Mouse (Mus musculus): ENCODE results near the gene Dcx.

Gene Dcx

DNA sequence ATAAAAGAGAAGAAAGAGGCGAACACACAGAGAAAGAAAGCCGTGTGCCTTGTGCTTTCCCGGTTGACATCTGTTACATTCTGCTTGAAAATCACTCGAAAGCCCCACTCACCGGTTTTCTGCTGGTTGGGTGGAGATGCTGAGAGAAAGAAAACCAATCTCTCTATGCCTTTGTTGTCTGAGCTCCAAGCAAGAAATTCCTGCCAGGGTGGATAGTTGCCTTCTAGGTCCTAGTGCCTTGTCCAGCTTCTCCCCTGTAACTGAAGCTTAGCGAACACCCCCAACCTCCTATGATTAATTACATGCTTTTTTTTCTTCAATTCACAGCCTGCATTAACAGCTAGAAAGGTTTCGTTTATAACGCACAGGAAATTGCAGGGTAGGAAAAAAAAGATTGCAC, at the start of gene Dcx:
Gene Dcx, minus strand, starts transcription at position 354 of the 400 bp plus-strand sequence.
- no peak for DNase-seq (ENCODE audit: low read depth, low spot score)
- no peaks in the 10 kb centered on the region for H3K27me3 ChIP-seq (ENCODE audit: control insufficient read depth, insufficient read depth, low read length, poor library complexity, severe bottlenecking)
- no peaks in the 10 kb centered on the region for H3K36me3 ChIP-seq (ENCODE audit: control insufficient read depth, insufficient read depth, low read length, poor library complexity, severe bottlenecking)

DNA sequence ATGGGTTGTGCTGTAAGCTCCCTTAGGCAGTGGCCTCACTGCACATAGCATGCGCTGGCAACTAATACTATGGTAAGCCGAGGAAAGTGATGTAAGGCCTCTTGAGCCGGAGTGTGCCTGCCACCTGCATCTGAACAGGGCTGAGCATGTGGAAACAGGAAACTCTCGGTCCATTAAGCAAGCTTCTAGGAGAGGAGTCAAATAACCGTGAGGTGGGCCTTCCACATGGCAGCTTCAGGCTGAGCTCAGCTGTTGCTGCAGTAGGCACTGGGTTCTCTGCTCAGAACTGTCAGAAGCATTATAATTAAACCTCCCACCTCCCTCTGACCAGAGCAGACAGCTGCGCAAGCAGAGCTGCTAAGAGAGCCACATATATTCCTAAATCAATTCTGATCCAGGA, 33.1 kb upstream of the Dcx start:
- Histone ChIP-seq H3K27me3 (ENCODE audit: control insufficient read depth, insufficient read depth, low read length, poor library complexity, severe bottlenecking) (no peaks in the 10 kb centered on the region), H3K36me3 (ENCODE audit: control insufficient read depth, insufficient read depth, low read length, poor library complexity, severe bottlenecking) (no peaks in the 10 kb centered on the region)
- DNase-seq (ENCODE audit: low read depth, low spot score): no peak

DNA sequence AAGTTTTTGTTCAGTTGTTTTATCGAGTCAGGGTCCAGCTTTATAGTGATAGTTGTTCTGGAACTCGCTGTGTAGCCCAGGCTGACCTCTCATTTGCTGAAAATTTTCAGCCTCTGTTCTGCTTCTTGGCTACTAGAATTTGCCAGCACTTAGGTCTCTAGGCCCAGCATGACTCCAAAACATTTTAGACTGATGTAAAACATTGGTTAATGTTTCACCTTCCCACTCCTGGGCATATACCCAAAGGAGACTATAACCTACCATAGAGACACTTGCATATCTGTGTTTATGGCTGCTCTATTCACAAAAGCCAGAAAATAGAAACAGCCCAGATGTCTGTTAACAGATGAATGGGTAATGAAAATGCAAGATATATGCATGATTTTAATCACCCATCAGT, 560 bp upstream of the Dcx start:
- Histone ChIP-seq H3K27me3 (ENCODE audit: control insufficient read depth, insufficient read depth, low read length, poor library complexity, severe bottlenecking) (no peaks in the 10 kb centered on the region), H3K36me3 (ENCODE audit: control insufficient read depth, insufficient read depth, low read length, poor library complexity, severe bottlenecking) (no peaks in the 10 kb centered on the region)
- no peak for DNase-seq (ENCODE audit: low read depth, low spot score)

DNA sequence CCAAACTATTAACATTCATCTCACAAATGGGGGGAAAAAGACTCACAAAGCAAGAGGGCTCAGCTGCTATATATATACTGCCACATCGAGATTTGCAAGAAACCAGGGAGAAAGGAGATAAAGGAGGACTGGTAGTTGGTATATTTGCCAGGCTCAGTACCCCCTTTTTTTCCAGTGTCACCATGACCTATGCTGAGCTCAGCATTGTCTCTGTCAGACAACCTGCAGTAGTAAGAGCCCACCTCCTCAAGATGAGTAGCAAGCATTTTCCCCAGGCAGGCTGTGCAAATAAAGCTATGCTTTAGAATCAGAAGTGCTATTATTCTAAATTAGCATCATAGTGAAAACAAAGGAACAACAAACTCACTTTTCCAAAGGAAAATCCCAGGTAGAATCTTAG, 581 bp downstream of the Dcx start:
- Histone ChIP-seq H3K36me3 (ENCODE audit: control insufficient read depth, insufficient read depth, low read length, poor library complexity, severe bottlenecking) (no peaks in the 10 kb centered on the region), H3K27me3 (ENCODE audit: control insufficient read depth, insufficient read depth, low read length, poor library complexity, severe bottlenecking) (no peaks in the 10 kb centered on the region)
- DNase-seq (ENCODE audit: low read depth, low spot score): no peak

DNA sequence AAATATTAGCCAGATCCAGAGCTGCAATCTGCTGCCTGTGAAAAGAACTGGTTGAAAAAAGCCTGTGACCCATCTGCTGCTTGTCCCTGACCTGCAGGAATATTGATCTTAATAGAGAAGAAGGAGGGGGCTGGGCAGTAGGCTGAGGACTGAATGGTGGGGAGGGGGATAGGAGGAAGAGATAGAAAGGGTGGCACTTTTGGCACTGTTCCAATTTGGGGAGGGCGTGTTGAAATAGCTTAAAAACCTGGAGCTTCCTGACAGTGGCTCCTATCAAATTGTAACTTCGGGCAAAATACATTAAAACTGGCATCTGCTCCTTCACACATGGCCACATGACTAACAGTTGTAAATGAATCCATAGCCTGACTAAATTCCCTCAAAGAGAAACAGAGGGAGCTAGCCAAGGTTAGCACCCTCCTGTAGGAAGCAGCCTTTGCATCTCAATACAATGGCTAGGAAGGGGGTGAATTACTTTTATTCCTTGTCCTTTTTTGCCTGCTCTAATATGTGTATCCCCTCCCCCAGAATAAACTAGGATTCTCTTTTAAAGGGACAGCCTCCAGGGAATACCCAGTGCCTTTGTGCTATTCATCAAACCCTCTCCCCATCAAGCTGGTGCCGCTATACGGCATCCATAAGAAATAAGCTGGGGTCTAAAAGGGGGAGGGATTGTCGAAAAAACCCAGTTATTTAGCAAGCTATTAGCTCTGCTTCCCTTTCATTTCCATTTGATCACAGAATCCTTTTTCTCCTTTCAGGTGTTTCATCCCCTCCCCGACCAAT, 1.5 kb downstream of the Dcx start:
- Histone ChIP-seq H3K36me3 (ENCODE audit: control insufficient read depth, insufficient read depth, low read length, poor library complexity, severe bottlenecking) (no peaks in the 10 kb centered on the region), H3K27me3 (ENCODE audit: control insufficient read depth, insufficient read depth, low read length, poor library complexity, severe bottlenecking) (no peaks in the 10 kb centered on the region)
- no peak for DNase-seq (ENCODE audit: low read depth, low spot score)

DNA sequence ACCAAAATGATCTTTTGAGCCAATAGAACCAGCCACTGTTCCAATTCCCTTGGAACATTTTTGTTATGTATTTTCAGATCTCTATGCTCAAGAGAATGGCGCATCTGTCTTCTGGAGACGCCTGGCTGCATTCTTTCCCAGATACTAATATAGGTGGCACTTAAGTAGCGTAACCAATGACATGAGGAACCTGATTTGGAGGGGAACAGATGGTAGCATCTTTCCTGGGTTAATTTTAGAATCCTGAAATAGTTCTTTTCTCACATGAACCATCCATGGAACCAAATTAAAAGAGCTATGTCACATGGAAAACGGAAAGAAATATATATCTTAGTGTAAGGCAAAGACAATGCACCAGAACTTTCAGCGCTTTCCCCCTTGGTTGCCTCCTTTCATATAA, 11.0 kb downstream of the Dcx start:
- Histone ChIP-seq H3K36me3 (ENCODE audit: control insufficient read depth, insufficient read depth, low read length, poor library complexity, severe bottlenecking) (no peaks in the 10 kb centered on the region), H3K27me3 (ENCODE audit: control insufficient read depth, insufficient read depth, low read length, poor library complexity, severe bottlenecking) (no peaks in the 10 kb centered on the region)
- no peak for DNase-seq (ENCODE audit: low read depth, low spot score)

DNA sequence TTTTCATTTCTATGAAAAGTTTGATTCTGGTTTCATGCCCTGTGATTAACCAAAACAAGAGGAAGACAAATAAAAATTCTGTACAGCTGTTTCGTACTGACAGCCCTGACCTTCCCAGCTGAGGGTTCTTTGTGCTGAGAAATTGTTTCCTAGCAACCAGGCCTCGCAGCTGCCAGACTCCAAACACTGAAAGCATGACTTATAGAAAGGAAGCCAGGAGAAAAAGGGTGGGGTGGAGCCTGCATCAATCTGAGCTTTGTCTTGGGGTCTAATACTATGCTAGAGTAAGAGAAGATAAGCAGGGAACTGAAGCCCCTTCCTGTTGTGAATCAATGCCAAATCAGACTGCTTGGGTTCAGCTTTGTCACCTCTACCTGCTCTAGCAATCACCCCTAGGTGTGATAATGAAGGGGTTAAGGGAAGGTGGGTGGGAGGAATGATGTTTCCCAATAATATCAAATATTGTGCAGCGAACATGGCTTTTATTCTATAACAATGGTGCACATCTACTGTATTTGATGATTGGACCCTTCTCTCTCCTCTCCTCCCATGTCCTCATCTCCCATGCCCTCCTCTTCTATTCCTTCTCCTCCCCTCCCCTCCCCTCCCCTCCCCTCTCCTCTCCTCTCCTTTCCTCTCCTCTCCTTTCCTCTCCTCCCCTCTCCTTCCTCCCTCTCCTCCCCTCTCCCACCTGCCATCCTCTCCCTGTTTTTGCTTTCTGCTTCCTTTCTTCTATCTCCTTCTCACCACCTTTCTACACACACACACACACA, 26.2 kb downstream of the Dcx start:
- no peak for DNase-seq (ENCODE audit: low read depth, low spot score)
- Histone ChIP-seq H3K36me3 (ENCODE audit: control insufficient read depth, insufficient read depth, low read length, poor library complexity, severe bottlenecking) (no peaks in the 10 kb centered on the region), H3K27me3 (ENCODE audit: control insufficient read depth, insufficient read depth, low read length, poor library complexity, severe bottlenecking) (no peaks in the 10 kb centered on the region)

DNA sequence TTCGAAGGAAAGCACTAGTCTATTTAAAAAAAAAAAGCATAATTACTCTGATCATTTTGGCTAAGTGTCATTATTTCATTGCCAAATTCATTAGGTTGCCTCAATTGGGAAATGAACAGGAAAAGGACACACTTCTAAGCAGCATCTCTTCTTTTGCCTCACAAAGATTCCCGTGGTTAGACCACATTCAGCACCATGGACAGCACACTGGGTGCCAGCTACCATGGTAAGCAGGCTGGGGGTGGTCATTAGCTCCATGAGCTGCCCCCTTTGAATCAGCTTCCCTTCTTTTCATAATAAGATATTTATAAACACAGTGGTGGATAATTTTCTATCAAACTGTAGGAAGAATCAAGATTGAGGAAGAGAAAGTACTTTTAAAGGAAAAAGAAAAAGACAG, 28.4 kb downstream of the Dcx start:
- Histone ChIP-seq H3K27me3 (ENCODE audit: control insufficient read depth, insufficient read depth, low read length, poor library complexity, severe bottlenecking) (no peaks in the 10 kb centered on the region), H3K36me3 (ENCODE audit: control insufficient read depth, insufficient read depth, low read length, poor library complexity, severe bottlenecking) (no peaks in the 10 kb centered on the region)
- no peak for DNase-seq (ENCODE audit: low read depth, low spot score)

DNA sequence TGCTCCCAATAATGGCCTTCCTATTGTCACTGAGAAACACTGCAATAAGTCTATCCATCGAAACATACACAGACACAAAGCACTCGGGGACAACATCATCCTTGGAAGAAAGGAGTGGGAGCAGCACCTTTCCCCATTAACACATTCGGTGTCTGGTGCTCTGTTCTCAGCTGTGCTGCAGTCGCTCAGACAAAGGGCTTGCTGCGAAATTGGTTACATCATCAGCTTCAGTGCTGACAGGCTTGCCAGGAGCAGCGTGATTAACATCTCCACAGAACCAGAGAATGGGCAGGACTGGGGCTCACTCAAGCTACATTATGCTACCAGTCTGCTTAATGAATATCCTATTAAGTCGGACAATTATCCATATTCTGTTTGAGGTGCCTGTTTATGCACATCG, 30.8 kb downstream of the Dcx start:
- Histone ChIP-seq H3K36me3 (ENCODE audit: control insufficient read depth, insufficient read depth, low read length, poor library complexity, severe bottlenecking) (no peaks in the 10 kb centered on the region), H3K27me3 (ENCODE audit: control insufficient read depth, insufficient read depth, low read length, poor library complexity, severe bottlenecking) (no peaks in the 10 kb centered on the region)
- no peak for DNase-seq (ENCODE audit: low read depth, low spot score)

DNA sequence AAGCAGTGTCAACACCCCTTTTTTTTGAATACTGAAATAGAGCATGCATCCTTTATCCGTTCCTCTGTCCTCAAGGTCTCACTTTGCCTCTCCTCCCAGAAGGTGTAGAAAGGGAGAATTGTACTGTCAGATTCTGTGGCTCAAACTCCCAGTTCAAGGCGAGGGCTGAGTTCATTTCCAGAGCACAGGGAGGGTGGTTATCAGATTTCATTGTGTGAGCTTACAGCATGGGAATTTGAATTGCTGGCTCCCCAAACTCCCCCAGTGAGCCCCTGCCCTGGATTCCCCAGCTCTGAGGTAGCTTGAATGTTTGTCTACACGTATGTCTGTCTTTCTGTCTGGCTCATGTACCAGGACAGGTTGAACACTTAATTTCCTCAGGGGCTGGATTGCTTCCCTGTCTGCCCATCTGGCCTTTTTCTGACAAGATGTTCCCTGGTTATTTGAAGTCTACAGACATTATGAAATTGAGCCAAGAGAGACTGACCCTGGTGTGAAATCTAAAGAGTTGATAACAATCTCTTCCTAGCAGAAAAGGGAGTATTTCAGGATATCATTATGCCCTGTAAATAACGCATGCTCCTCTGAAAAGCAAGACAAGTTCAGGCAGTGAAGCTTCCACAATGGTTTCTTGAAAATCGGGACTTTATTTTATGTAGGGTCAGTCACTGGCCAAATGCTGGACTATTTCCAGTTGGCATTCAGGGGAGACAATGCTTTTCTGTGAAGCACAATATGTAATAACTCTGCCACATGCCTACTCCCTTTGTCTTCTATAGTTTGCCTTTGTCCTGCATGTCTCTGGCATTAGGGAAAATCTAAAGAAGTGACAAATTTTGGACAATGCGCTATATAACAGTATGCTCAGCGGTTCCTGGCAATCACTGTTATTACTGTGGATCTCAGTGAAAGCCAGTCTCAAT, 35.5 kb downstream of the Dcx start:
- no peak for DNase-seq (ENCODE audit: low read depth, low spot score)
- Histone ChIP-seq H3K36me3 (ENCODE audit: control insufficient read depth, insufficient read depth, low read length, poor library complexity, severe bottlenecking) (no peaks in the 10 kb centered on the region), H3K27me3 (ENCODE audit: control insufficient read depth, insufficient read depth, low read length, poor library complexity, severe bottlenecking) (no peaks in the 10 kb centered on the region)

DNA sequence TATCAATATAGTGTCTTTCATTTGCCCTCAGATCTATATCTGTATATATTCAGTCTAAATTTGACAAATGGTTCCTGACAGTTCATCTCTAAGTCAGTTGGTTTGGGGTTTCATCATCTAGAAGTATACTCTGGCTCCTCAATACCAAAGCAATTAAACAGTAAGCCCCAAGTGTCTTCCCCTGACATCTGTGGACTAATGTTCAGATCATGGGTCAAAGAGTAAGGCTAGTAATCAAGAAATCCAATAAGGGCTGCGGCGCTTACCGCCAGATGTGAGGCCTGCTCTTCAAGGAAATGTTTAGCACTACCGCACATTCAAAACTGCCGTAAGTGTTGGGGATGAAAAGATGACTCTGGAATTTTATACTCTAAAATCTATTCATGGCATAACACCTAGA, 36.2 kb downstream of the Dcx start:
- Histone ChIP-seq H3K36me3 (ENCODE audit: control insufficient read depth, insufficient read depth, low read length, poor library complexity, severe bottlenecking) (no peaks in the 10 kb centered on the region), H3K27me3 (ENCODE audit: control insufficient read depth, insufficient read depth, low read length, poor library complexity, severe bottlenecking) (no peaks in the 10 kb centered on the region)
- no peak for DNase-seq (ENCODE audit: low read depth, low spot score)

DNA sequence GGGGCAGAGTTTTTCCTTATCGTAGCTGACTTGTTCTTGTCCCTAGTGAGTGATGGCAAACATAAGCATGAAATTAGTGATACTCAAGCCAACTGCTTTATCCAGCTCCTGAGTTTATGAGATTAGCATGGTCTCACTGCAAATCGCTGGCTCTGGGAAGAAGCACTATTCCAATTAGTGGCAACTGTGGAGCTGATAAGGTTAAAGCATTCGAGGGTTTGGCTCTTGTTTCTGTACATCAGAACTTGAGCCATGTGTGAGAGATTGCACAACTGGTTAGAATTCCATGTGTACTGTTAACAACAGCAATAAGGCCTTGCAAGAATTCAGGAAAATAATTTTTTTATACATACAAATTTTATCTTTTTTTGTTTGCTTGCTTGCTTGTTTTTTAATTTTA, 39.9 kb downstream of the Dcx start:
- no peaks in the 10 kb centered on the region for H3K36me3 ChIP-seq (ENCODE audit: control insufficient read depth, insufficient read depth, low read length, poor library complexity, severe bottlenecking)
- no peak for DNase-seq (ENCODE audit: low read depth, low spot score)
- no peaks in the 10 kb centered on the region for H3K27me3 ChIP-seq (ENCODE audit: control insufficient read depth, insufficient read depth, low read length, poor library complexity, severe bottlenecking)

DNA sequence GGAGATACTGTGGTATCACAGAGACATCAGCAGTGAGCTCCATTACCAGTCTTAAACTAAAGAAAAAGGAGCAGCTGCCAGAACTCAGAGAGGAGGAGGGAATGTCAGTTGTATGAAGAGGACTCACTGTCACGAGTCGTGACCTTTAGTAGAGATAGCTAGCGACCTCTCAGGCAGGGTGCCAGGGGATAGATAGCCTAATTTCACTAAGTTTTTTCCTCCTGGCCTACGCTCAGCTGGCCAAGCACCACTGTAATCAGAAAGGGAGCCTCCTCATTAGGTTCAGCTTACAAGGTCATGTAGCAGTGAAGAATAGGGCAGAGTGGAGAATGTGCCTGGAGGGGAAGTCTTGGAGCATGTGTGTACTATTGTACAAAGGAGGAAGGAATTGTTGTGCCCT, 47.3 kb downstream of the Dcx start:
- Histone ChIP-seq H3K27me3 (ENCODE audit: control insufficient read depth, insufficient read depth, low read length, poor library complexity, severe bottlenecking) (no peaks in the 10 kb centered on the region), H3K36me3 (ENCODE audit: control insufficient read depth, insufficient read depth, low read length, poor library complexity, severe bottlenecking) (no peaks in the 10 kb centered on the region)
- DNase-seq (ENCODE audit: low read depth, low spot score): no peak

DNA sequence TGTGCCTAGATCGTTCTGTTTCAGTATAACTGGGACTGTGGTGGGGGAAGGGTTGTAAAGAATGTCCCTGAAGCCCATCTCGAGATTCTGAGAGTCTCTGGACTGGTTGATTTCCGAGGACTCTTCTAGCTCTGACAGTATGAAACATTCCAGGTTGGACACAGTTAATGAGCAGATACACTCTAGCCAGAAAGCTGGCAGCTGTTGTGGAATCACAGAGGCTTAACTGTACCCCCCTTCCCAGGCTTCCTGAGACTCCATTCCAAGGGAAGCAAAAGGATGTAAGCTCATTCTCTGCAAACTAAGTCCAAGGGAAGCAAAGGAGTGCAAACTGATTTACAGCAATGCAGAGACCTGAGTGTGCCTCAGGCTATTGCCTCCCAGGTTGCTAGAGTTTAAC, 48.2 kb downstream of the Dcx start:
- no peak for DNase-seq (ENCODE audit: low read depth, low spot score)
- H3K27me3 ChIP-seq (ENCODE audit: control insufficient read depth, insufficient read depth, low read length, poor library complexity, severe bottlenecking): no peaks in the 10 kb centered on the region
- no peaks in the 10 kb centered on the region for H3K36me3 ChIP-seq (ENCODE audit: control insufficient read depth, insufficient read depth, low read length, poor library complexity, severe bottlenecking)

DNA sequence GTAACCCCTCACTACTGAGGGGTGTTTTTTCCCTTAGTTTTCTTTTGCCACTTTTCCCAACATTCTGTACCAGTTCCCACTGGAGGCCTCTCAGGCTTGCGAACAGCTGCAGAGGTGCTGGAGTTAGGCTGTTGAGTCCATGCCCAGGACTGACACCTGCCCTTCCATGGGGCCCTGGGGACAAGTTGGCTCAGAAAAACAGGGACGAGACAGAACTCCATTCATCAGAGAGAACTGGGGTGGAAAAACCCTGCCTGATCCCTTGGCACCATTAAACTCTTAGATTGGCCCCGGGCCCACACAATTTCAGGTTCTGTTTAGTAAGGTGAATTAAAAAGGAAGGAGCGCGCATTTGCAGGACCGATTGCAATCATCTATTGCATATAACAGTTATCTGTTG, 48.8 kb downstream of the Dcx start:
- Histone ChIP-seq H3K36me3 (ENCODE audit: control insufficient read depth, insufficient read depth, low read length, poor library complexity, severe bottlenecking) (no peaks in the 10 kb centered on the region), H3K27me3 (ENCODE audit: control insufficient read depth, insufficient read depth, low read length, poor library complexity, severe bottlenecking) (no peaks in the 10 kb centered on the region)
- DNase-seq (ENCODE audit: low read depth, low spot score): no peak

All from splenic B cell, adult 2 months (primary cell).